Mouse (Mus musculus): Measurements from ENCODE around the gene Aars2. TPM values are rescaled to one million over a fixed set of nuclear protein-coding genes. Genes with fewer than 3 reads are reported as not detected.

The Aars2 gene
- polyA plus RNA-seq (2017; shearing (Covaris generic)), result 14.7 TPM

DNA sequence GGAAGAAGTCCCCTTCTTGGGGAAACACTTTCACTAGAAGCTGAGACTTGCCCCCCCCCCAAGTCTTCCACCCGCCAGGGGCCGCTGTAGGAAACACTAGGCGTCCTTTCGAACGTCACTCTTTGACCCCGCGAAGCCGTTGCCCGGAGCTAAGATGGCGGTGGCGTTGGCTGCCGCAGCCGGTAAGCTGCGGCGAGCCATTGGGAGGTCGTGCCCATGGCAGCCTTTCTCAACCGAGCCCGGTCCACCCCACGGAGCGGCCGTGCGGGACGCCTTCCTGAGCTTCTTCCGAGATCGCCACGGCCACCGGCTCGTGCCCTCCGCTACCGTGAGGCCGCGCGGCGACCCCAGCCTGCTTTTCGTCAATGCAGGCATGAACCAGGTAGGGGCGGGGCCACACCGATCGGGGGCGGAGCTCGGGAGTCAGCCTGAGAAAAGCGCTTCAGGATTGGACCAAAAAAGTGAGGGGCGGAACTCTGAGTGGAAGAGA is at the start of gene Aars2:
Aars2 (plus strand) TSS at position 142 of the 490 bp plus-strand sequence.

DNA sequence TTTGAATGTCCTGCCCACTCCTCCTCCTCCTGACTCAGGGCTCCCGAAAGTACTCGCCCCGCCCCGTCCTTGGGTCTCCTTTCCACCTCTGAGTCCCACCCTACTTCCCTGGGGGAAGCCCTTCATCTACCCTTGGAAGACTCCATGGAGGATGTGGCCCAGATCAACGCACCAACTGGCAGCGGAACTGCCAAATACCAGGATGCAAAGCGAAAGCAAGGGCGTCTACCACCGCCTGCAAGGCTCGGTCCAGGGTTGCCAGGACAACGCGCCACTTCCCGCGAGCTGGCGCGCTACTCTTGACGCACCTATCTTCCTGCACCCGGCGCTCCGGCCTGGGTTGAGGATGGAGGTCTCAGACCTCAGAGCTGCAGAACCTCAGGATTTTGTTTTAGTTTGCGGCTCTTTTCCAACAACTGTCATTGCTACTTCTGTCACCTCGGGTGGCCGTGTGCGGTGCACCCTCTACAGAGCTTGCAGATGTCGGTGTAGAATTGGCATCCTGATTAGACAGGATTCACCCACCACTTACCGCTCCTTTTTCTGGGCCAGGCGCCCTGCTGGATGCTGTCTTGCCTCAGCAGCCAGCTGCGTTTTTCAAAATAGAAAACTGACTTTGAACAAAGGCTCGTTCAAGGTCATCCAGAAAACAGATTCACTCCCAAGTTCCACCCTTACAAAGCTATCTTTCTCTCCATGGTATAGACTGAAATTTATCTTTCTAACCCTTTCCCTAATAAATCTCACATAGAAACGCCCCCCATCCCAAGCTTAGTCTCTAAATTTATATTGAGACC is 31.8 kb upstream of the Aars2 start, which contains the start of gene Spats1:
Spats1 (minus strand) TSS at position 747 of the 797 bp plus-strand sequence.

DNA sequence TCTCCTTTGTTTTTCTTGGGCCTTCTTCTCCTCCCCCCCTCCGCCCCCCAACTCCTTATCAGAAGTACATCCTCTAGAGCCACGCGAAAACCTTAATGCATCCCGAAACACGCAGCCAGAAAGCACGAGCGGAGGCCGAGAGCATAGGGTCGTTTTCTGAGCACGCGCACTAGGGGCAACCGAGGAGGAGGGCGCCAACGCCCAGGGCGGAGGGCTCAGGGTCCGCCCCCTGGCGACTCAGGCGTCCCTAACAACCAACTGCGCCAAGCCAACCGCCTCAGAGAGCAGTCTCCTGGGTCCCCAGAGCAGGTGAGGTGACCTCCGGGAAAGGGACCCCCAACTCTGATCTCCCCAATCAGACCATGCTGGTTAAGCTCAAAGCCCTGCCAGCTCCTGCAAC is 16.6 kb downstream of the Aars2 start, which contains the start of gene Tcte1:
Tcte1 (plus strand) TSS at position 172 of the 400 bp plus-strand sequence.

GRCm38 (mm10) chr17:45549617-45550181 is 43.1 kb downstream of the Aars2 start, which contains the start of gene Tmem151b:
TSS of gene Tmem151b (minus strand) at chr17:45549677.

GRCm38 (mm10) chr17:45555452-45556106 is 48.9 kb downstream of the Aars2 start, which contains the start of gene Nfkbie:
TSS of gene Nfkbie (plus strand) at chr17:45555703.

GRCm38 (mm10) chr17:45563655-45564530 is 57.3 kb downstream of the Aars2 start, which contains the start of gene Slc35b2:
TSS of gene Slc35b2 (plus strand) at chr17:45563874.

Other genes with a start within 250 kb of the Aars2 start
- 83.4 TPM for gene Cdc5l, start 73.1 kb upstream of the Aars2 start, polyA plus RNA-seq (2017; shearing (Covaris generic))
- 0.62 TPM for gene Spats1, start 31.4 kb upstream of the Aars2 start, polyA plus RNA-seq (2017; shearing (Covaris generic))
- gene Tcte1, start 16.6 kb downstream of the Aars2 start, polyA plus RNA-seq (2017; shearing (Covaris generic)), result not detected
- 0.05 TPM for gene Tmem151b, start 42.8 kb downstream of the Aars2 start, polyA plus RNA-seq (2017; shearing (Covaris generic))
- gene Nfkbie, start 48.9 kb downstream of the Aars2 start, polyA plus RNA-seq (2017; shearing (Covaris generic)), result 64.8 TPM
- 59.6 TPM for gene Slc35b2, start 57.0 kb downstream of the Aars2 start, polyA plus RNA-seq (2017; shearing (Covaris generic))
- 678 TPM for gene Hsp90ab1, start 66.4 kb downstream of the Aars2 start, polyA plus RNA-seq (2017; shearing (Covaris generic))
- gene Slc29a1, start 92.8 kb downstream of the Aars2 start, polyA plus RNA-seq (2017; shearing (Covaris generic)), result 128 TPM
- gene Mymx, start 95.3 kb downstream of the Aars2 start, polyA plus RNA-seq (2017; shearing (Covaris generic)), result not detected
- gene Capn11, start 152.5 kb downstream of the Aars2 start, polyA plus RNA-seq (2017; shearing (Covaris generic)), result not detected
- 68.3 TPM for gene Mrpl14, start 179.5 kb downstream of the Aars2 start, polyA plus RNA-seq (2017; shearing (Covaris generic))
- gene Tmem63b, start 180.1 kb downstream of the Aars2 start, polyA plus RNA-seq (2017; shearing (Covaris generic)), result 13.0 TPM
- gene 1600014C23Rik, start 227.0 kb downstream of the Aars2 start, polyA plus RNA-seq (2017; shearing (Covaris generic)), result not detected

All from CD4-positive, CD25-positive, alpha-beta regulatory T cell (primary cell).